Mouse (Mus musculus) midbrain, embryonic 12.5 days (tissue): ENCODE results near the gene Tpcn1. TPM values are rescaled to one million over a fixed set of nuclear protein-coding genes. Genes with fewer than 3 reads are reported as not detected.

ENCODE experiments used
- polyA plus RNA-seq: library from polyadenylated mRNA; unstranded; fragments of >200 nt; fragmentation: Nextera tagmentation; extraction: Ambion mirVana; gene quantifications from 2 replicates; pipeline ENCODE4 v1.2.1, GENCODE M21; 2016

Tpcn1 gene
- polyA plus RNA-seq, 1 experiment from 2014 or later = 14.2 TPM

Other genes with a start within 250 kb of the Tpcn1 start
- gene Lhx5, start 157.0 kb downstream of the Tpcn1 start, polyA plus RNA-seq = 45.2 and 51.9 TPM in 2 replicates
- 6.4 and 7.5 TPM in 2 replicates for gene Sdsl, start 115.9 kb downstream of the Tpcn1 start, polyA plus RNA-seq
- not detected in 2 replicates for gene Sds, start 112.1 kb downstream of the Tpcn1 start, polyA plus RNA-seq
- gene Plbd2, start 85.0 kb downstream of the Tpcn1 start, polyA plus RNA-seq = 31.5 and 36.2 TPM in 2 replicates
- 3.1 TPM in 2 replicates for gene Slc8b1, start 77.5 kb downstream of the Tpcn1 start, polyA plus RNA-seq
- gene Iqcd, start 343 bp upstream of the Tpcn1 start, polyA plus RNA-seq = 0.60 and 1.7 TPM in 2 replicates
- gene Rita1, start 23.9 kb upstream of the Tpcn1 start, polyA plus RNA-seq = 15.5 and 16.0 TPM in 2 replicates
- 51.8 and 53.0 TPM in 2 replicates for gene Ddx54, start 24.1 kb upstream of the Tpcn1 start, polyA plus RNA-seq
- not detected in 2 replicates for gene Cfap73, start 45.6 kb upstream of the Tpcn1 start, polyA plus RNA-seq
- gene Rasal1, start 60.1 kb upstream of the Tpcn1 start, polyA plus RNA-seq = not detected in 2 replicates
- 17.1 and 18.4 TPM in 2 replicates for gene Dtx1, start 123.3 kb upstream of the Tpcn1 start, polyA plus RNA-seq
- 0.21 and 0.34 TPM in 2 replicates for gene Oas2, start 161.2 kb upstream of the Tpcn1 start, polyA plus RNA-seq
- 0.17 and 0.18 TPM in 2 replicates for gene Oas3, start 189.0 kb upstream of the Tpcn1 start, polyA plus RNA-seq
- not detected in 2 replicates for gene Oas1e, start 206.9 kb upstream of the Tpcn1 start, polyA plus RNA-seq
- 0.16 and 0.27 TPM in 2 replicates for gene Oas1c, start 223.8 kb upstream of the Tpcn1 start, polyA plus RNA-seq